Mouse (Mus musculus): ENCODE results near the gene Suclg1. TPM values are rescaled to one million over a fixed set of nuclear protein-coding genes. Genes with fewer than 3 reads are reported as not detected.

Gene Suclg1
- polyA plus RNA-seq, 1 experiment from 2014 or later = 196 TPM

DNA sequence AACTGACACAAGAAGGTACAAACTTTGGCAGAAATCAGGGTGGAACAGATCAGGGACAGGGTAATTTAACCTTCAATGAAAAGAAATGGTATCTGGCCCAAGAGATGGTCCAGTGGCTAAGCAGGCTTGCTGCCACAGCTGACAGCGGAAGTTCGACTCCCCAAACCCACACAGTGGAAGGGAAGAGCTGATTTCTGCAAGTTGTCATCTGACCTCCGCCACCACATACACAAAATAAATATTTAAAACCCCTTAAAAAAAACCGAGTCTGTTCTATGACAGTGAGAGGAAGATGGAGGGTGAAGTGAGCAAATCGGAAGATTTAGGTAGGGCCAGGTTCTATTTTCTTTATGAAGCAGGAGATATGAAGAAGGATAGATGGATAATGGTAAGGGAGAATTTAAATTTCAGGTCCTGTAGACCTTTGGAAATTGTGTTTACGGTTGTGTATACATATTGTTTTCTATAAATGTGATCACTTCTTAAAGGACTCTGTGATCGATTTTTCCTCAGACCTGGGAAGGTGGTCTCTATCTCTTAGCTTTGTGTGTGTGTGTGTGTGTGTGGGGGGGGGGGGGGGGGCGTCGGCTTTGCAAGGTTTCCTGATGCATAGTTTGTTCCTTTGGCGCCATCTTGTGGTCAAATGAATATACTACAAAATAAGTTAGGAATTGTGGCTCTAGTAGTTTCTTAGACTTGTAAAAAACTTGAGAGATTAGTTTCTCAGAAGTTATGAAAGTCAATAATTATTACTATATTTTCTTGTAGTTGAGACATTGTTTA is 20.6 kb upstream of the Suclg1 start:
- no peak for ATAC-seq (ENCODE audit: insufficient read depth, low FRiP score, low read depth)

DNA sequence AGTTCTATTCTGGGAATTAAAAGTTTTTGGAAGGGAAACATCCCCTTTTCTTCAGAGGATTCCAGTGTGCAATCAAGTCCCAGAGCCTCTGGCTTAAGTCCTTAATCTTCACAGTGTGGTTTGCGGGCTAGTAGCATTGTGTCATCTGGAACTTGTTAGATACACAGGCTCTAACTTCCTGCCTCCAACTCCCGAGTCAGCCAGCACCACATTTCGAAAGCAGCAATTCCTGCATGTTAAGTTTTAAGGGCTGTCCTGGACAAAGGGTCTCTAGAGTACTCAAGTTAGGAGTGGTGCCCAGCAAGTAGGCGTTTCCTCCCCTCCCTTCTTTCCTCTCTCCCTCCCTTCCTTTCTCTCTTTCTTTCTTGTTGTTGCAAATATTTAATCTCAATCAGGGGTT is 19.8 kb upstream of the Suclg1 start:
- no peak for ATAC-seq (ENCODE audit: insufficient read depth, low FRiP score, low read depth)
- Histone ChIP-seq H3K9ac (no peak overlapping the region), H3K4me3 (replicated peaks) (no peak overlapping the region), H3K4me2 (no peak overlapping the region), H3K4me1 (no peaks in the 10 kb centered on the region), H3K36me3 (no peaks in the 10 kb centered on the region), H3K27ac (no peak overlapping the region), H3K9me3 (no peaks in the 10 kb centered on the region), H3K27me3 (replicated peaks) (no peaks in the 10 kb centered on the region)
- WGBS = 37% methylated on average over 4 of the region's 4 CpGs

More for the DNA sequence above, 20.6 kb upstream of the Suclg1 start:
- no peak overlapping the region for H3K4me2 ChIP-seq
- H3K9ac ChIP-seq = no peak overlapping the region
- no peaks in the 10 kb centered on the region for H3K36me3 ChIP-seq
- no peaks in the 10 kb centered on the region for H3K27me3 ChIP-seq (replicated peaks)
- H3K27ac ChIP-seq = no peak overlapping the region
- peaks cover 3% of the 10 kb centered on the region; the same call in 1 of the 2 replicates for H3K4me1 ChIP-seq
- no peaks in the 10 kb centered on the region for H3K9me3 ChIP-seq
- H3K4me3 ChIP-seq (replicated peaks) = no peak overlapping the region
- 32% methylated on average over 10 of the region's 10 CpGs for WGBS

DNA sequence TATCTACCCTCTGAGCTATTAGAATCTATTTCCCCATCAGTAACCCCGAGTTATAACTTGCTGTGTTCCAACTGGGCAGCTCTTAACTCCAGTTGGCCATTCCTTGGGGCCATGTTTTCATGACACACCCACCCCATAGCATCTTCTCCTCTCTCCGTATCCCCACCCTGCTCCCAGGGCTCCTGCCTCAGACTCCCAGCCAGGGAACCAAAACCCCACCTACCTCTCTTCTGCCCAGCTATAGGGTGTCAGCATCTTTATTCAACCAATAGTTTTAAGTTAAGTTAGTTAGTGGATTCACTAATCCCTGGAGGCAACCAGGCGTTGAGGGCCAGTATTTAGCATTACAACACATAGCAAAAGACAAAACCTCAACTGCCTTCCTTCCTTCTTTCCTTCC is 19.3 kb upstream of the Suclg1 start:
- Histone ChIP-seq H3K9me3 (no peaks in the 10 kb centered on the region), H3K27ac (no peak overlapping the region), H3K4me3 (replicated peaks) (no peak overlapping the region), H3K36me3 (no peaks in the 10 kb centered on the region), H3K4me1 (no peaks in the 10 kb centered on the region), H3K9ac (no peak overlapping the region), H3K27me3 (replicated peaks) (no peaks in the 10 kb centered on the region), H3K4me2 (no peak overlapping the region)
- 68% methylated on average over 3 of the region's 3 CpGs for WGBS
- ATAC-seq (ENCODE audit: insufficient read depth, low FRiP score, low read depth) = no peak

DNA sequence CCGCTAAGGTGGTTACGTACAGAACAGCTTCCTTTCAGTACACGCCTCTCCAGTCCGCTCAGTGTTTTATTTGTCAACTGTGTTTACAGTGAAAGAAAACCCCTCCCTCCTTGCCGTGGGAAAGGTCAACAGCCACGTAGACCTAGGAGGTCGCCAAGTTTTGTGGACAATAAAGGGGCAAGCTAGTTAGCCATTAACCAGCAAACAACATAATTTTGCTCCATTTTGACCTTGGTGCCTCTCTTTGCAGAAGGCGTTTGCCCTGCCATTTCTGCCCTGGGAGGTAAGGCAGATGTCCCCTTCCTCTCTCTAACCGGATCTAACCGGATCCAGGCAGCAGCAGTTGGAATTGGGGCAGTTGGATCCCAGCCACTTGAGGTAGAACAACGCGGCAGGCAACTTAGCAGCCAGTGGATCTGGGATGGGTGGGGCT is 16.0 kb upstream of the Suclg1 start:
- Histone ChIP-seq H3K27ac (peak overlapping the region; percentile 62; the same call in 1 of the 2 replicates), H3K27me3 (replicated peaks) (no peaks in the 10 kb centered on the region), H3K36me3 (no peaks in the 10 kb centered on the region), H3K9me3 (no peaks in the 10 kb centered on the region), H3K4me1 (no peaks in the 10 kb centered on the region), H3K4me3 (replicated peaks) (0 out of 2 replicates have a peak overlapping the region, but pooled peaks have one; percentile 12), H3K4me2 (peak overlapping the region; percentile 25; the same call in 1 of the 2 replicates), H3K9ac (no peak overlapping the region)
- ATAC-seq (ENCODE audit: insufficient read depth, low FRiP score, low read depth) = peak; percentile 83
- 63% methylated on average over 12 of the region's 12 CpGs for WGBS

DNA sequence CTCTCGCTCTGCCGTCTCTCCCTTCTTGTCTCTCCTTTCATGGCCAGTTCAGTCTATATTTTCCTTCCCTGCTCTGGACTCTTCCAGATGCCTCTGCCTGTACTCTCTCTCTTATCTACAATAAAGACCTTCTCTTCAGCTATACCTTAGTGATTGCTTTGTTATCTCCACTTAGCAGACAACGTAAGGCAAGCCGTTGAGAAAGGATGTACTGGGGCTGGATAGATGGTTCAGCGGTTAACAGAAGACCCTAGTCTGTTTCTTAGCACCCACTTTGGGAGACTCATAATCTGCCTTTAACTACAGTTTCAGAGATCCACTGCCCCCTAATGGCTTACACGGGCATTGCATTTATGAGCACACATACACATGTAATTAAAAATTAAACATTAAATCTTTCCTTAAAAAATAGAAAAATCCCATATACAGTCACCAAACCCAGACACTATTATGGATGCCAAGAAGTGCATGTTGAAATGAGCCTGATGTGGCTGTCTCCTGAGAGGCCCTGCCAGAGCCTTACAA is 14.9 kb upstream of the Suclg1 start:
- 84% methylated on average over 6 of the region's 6 CpGs for WGBS
- Histone ChIP-seq H3K9me3 (no peaks in the 10 kb centered on the region), H3K36me3 (no peaks in the 10 kb centered on the region), H3K27ac (no peak overlapping the region), H3K4me3 (replicated peaks) (no peak overlapping the region), H3K27me3 (replicated peaks) (no peaks in the 10 kb centered on the region), H3K9ac (no peak overlapping the region), H3K4me1 (no peaks in the 10 kb centered on the region), H3K4me2 (no peak overlapping the region)
- no peak for ATAC-seq (ENCODE audit: insufficient read depth, low FRiP score, low read depth)

DNA sequence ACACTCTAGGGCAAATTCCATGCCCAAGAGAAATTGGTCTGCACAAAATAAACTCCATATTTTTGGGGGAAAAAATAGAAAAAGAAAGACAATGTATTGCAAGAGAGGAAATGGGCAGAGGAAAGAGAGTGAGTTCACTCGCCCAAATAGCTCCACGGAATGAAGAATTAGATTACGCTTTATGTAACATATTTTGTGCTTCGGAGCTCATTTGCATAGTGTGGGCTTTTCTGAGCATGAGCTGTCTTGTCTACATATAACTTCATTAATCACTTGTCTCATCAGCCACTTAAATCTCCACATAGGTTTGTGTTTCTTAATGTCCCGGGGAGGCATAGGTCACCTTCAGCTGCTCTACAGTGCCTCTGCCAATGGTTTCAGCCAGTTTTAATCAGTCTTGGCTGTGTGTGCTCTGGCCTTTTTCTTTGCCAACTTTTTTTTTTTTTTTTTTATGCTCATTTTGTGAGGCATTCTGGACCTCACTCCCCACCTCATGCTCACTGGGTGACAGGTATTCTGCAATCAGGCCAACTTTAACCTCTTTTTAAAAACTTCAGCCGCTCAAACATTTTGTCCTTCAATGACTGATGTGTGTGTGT is 13.8 kb upstream of the Suclg1 start:
- no peaks in the 10 kb centered on the region for H3K36me3 ChIP-seq
- ATAC-seq (ENCODE audit: insufficient read depth, low FRiP score, low read depth) = no peak
- H3K9me3 ChIP-seq = no peaks in the 10 kb centered on the region
- no peaks in the 10 kb centered on the region for H3K27me3 ChIP-seq (replicated peaks)
- no peak overlapping the region for H3K9ac ChIP-seq
- H3K27ac ChIP-seq = no peak overlapping the region
- no peak overlapping the region for H3K4me2 ChIP-seq
- H3K4me3 ChIP-seq (replicated peaks) = no peak overlapping the region
- 79% methylated on average over 6 of the region's 6 CpGs for WGBS
- H3K4me1 ChIP-seq = no peaks in the 10 kb centered on the region

DNA sequence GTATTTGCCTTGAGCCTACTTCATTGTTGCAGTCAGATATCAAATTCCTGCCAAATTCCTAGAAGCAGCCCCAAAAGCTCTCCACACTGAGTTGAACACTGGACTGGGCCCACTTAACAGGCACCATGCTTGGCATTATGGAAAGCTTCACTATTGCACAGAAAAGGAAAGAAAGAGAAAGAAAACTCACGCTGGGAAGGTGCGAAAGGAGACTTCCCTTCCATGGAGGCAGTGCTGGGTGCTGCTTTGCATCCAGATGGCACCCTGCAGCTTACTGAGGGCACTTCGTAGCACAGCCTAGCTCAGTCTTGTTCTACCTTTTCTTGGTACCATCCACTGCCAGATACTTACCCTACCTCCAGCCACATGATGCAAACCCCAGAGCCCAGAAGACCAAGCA is 12.5 kb upstream of the Suclg1 start:
- no peaks in the 10 kb centered on the region for H3K27me3 ChIP-seq (replicated peaks)
- no peak overlapping the region for H3K4me2 ChIP-seq
- H3K36me3 ChIP-seq = no peaks in the 10 kb centered on the region
- H3K4me3 ChIP-seq (replicated peaks) = no peak overlapping the region
- H3K4me1 ChIP-seq = no peaks in the 10 kb centered on the region
- H3K9me3 ChIP-seq = no peaks in the 10 kb centered on the region
- no peak overlapping the region for H3K27ac ChIP-seq
- WGBS = 67% methylated on average over 3 of the region's 3 CpGs
- no peak overlapping the region for H3K9ac ChIP-seq
- no peak for ATAC-seq (ENCODE audit: insufficient read depth, low FRiP score, low read depth)

DNA sequence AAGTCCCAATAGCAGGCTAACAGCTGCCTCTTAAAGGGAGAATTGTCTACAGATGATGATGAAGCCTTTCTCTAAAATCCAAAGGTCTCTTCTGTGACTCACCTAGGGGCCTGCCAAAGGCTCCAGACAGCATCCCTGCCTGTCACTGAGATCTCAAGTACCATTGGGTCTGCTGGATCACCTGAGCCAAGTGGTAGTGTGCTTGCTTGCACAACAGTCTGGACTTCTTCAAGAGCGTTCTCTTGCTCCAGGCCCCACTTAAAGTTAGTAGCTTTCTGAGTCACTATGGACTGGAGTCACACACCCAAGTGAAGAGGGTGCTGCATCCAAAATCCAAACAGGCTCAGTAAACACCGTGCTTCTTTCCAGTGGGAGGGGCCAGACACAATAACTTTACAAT is 1.4 kb upstream of the Suclg1 start:
- ATAC-seq (ENCODE audit: insufficient read depth, low FRiP score, low read depth) = no peak
- no peak overlapping the region for H3K9ac ChIP-seq
- no peaks in the 10 kb centered on the region for H3K27me3 ChIP-seq (replicated peaks)
- no peaks in the 10 kb centered on the region for H3K4me1 ChIP-seq
- H3K4me3 ChIP-seq (replicated peaks) = no peak overlapping the region
- H3K36me3 ChIP-seq = no peaks in the 10 kb centered on the region
- no peak overlapping the region for H3K27ac ChIP-seq
- H3K9me3 ChIP-seq = no peaks in the 10 kb centered on the region
- 85% methylated on average over 2 of the region's 2 CpGs for WGBS
- no peak overlapping the region for H3K4me2 ChIP-seq

DNA sequence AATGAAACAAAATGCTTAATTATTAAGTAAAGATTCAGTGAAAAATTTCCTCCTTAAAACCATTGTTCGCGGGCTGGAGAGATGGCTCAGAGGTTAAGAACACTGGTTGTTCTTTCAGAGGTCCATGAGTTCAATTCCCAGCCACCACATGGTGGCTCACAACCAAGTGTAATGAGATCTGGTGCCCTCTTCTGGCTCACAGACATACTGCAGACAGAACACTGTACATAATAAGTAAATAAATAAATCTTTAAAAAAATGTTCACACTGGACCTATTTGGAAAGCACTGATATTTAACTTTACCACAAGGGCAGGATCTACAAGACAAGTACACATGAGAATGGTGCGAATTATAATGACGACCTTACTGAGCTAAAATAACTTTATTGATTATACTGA is 730 bp upstream of the Suclg1 start:
- Histone ChIP-seq H3K27me3 (replicated peaks) (no peaks in the 10 kb centered on the region), H3K4me2 (peak overlapping the region; percentile 72), H3K9me3 (no peaks in the 10 kb centered on the region), H3K27ac (no peak overlapping the region), H3K4me1 (no peaks in the 10 kb centered on the region), H3K9ac (no peak overlapping the region), H3K36me3 (no peaks in the 10 kb centered on the region), H3K4me3 (replicated peaks) (peak overlapping the region; percentile 99; the same call in 1 of the 2 replicates)
- ATAC-seq (ENCODE audit: insufficient read depth, low FRiP score, low read depth) = no peak
- WGBS = 40% methylated on average over 4 of the region's 4 CpGs

DNA sequence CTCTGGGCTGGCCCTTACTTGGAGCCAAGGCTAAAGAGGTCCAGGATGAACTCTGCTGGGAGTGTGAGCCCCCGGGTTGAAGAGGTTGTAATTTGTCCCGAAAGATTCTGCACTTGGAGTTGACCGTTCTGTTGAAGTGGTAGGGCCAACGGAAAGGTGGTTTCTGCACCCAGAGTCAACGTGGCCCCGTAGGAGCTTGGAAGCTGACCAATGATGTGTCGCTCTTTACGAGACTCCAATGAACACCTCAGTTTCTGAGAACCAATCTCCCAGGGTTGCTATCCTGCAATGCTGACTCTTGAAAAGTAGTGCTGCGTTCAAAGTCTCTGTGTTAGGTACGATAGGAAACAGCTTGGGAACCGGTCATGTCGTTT is 854 bp downstream of the Suclg1 start:
- 3% methylated on average over 12 of the region's 12 CpGs for WGBS
- ATAC-seq (ENCODE audit: insufficient read depth, low FRiP score, low read depth) = peak; percentile 3; the same call in 1 of the 2 replicates
- H3K27ac ChIP-seq = peak overlapping the region; percentile 71; the same call in 1 of the 2 replicates

DNA sequence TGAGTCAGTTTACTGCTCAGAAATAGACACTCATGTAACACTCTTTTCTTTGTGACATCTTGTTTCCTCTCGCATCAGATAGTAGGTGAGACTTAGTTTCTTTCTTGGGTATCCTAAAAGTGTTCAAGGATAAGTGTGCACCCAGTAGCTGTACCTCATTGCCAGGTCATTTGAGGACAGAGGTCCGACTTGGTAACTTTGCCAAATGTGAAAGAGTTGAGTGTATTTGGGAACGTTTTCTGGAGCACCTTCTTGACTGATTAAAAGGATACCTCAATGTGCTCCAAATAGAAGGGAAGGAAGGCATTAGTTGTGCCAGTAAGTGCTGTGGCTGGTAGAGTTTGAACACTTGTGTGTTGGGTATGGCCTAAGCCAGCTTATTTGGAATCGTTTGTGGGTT is 1.7 kb downstream of the Suclg1 start:
- Histone ChIP-seq H3K27ac (no peak overlapping the region), H3K36me3 (no peaks in the 10 kb centered on the region), H3K9me3 (no peaks in the 10 kb centered on the region), H3K4me3 (replicated peaks) (no peak overlapping the region), H3K27me3 (replicated peaks) (no peaks in the 10 kb centered on the region), H3K4me1 (peaks cover 3% of the 10 kb centered on the region; the same call in 1 of the 2 replicates), H3K4me2 (peak overlapping the region; percentile 72; the same call in 1 of the 2 replicates), H3K9ac (no peak overlapping the region)
- WGBS = 71% methylated on average over 4 of the region's 4 CpGs
- no peak for ATAC-seq (ENCODE audit: insufficient read depth, low FRiP score, low read depth)

More for the DNA sequence above, 854 bp downstream of the Suclg1 start:
- Histone ChIP-seq H3K9me3 (no peaks in the 10 kb centered on the region), H3K9ac (peak overlapping the region; percentile 85), H3K4me2 (peak overlapping the region; percentile 72), H3K36me3 (no peaks in the 10 kb centered on the region), H3K27me3 (replicated peaks) (no peaks in the 10 kb centered on the region), H3K4me1 (no peaks in the 10 kb centered on the region; the same call in 1 of the 2 replicates), H3K4me3 (replicated peaks) (peak overlapping the region; percentile 99)

DNA sequence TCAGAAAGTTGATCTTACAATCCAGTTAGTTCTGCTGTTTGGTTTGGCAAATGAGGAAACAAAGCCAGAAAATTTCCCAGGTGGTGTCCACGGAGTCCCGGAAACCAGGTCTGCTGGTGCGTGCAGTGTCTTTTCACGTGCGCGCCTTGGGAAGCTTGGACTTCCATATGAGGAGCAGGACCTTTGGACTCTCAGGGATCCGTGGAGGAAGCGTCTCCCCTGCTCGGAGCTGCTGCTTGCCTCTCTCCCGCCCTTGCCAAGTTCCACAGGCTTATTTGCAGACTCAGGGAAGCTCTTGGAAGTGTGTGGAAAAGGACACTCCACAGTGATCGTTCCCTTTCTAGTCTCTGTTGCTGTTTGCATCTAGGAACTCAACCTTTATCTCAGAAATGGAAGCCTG is 3.2 kb downstream of the Suclg1 start:
- WGBS = 88% methylated on average over 11 of the region's 11 CpGs
- H3K9me3 ChIP-seq = no peaks in the 10 kb centered on the region
- ATAC-seq (ENCODE audit: insufficient read depth, low FRiP score, low read depth) = no peak
- no peak overlapping the region for H3K4me2 ChIP-seq
- H3K27me3 ChIP-seq (replicated peaks) = no peaks in the 10 kb centered on the region
- 0 out of 2 replicates have a peak, but pooled peaks cover 1% of the 10 kb centered on the region for H3K36me3 ChIP-seq
- H3K4me3 ChIP-seq (replicated peaks) = no peak overlapping the region
- H3K27ac ChIP-seq = no peak overlapping the region
- H3K4me1 ChIP-seq = peaks cover 3% of the 10 kb centered on the region; the same call in 1 of the 2 replicates
- no peak overlapping the region for H3K9ac ChIP-seq

Data from stomach, embryonic 15.5 days (tissue).